Mouse (Mus musculus) yolk sac, embryonic 10.5 days (tissue): ENCODE measurements around the gene Pparg.

Experiments used
- DNase-seq: peaks from one replicate; pipeline ENCODE4 v3.0.0-alpha.2; 2017; ENCODE audit warnings: low spot score

The Pparg gene

GRCm38 (mm10) chr6:115361606-115362462 lies 1.1 kb downstream of the Pparg start:
- no peak for DNase-seq

DNA sequence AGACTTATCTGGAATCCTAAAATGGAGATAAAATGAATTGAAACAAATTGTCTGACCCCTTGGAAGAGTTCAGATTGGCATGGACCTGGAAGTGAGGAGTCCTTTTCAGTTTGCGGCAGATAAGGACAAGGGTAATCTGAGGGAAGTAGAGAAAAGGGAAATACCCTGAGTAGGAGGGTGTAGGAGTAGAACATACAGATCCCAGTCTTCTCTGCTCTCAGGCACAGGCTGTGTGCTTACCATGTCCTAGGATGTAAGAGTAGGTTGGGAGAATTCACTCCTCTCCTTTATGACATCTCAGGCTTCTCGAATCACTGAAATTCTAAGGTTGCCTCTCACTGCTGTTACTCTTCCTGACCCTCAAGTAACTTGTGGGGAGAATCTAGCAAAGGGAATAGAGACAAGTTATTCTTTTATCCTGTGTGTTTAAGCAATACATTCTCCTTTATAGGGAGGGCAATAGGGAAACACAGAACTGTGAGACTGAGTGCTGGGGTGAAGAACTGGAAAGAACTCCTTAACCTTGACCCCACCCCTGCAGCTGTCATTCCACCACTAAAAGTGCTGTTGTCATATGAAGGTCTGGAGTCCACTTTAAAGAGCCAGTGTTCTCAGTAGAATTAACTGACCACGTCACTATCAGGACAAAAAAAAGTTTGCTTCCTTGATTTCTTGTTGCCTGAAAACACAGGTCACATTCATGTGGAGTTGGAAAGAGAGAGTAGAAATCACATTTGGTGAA lies 6.3 kb downstream of the Pparg start:
- no peak for DNase-seq

- DNase-seq = no peak
These were observed 14.4 kb downstream of the Pparg start for GRCm38 (mm10) chr6:115374871-115375852.

DNA sequence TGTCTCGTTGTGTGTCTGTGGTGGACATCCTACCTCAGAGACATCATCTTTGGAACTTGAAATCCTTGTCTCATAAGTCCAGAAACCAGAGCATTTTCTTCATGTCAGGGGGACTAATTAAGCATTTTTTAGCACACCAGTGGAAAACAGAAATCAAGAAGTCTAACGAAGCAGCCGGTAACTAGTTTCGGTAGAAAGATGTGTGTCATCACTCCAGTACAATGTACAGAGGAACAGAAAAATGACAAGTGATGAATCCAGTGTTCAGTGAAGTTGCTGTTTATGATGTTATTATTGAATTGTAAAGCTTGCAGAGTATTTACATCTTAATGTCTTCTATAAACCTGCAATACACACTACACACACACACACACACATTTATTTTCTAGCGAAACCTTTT lies 19.8 kb downstream of the Pparg start:
- no peak for DNase-seq

GRCm38 (mm10) chr6:115382712-115383111 lies 22.0 kb downstream of the Pparg start:
- DNase-seq = no peak

GRCm38 (mm10) chr6:115389945-115390540 lies 29.3 kb downstream of the Pparg start:
- no peak for DNase-seq

GRCm38 (mm10) chr6:115396911-115397310 lies 36.2 kb downstream of the Pparg start:
- no peak for DNase-seq

DNA sequence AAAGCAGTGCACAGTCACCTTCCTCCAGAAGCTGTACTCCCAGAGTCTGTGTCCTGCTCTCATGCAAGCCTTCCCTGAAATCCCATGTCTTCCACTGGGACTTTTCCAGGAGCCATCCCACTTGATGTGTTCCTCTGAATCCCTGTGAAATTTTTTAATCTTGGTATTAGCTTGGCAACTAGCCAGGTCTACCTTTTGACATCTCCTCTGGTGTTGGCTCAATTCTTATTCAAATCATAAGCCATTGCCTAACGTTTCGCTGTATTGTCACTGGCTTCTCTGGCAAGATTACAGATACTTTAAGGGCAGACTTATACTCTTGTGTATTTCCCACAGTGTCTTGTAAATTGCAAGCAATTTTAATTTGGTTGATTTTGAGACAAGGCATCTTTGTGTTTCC lies 43.6 kb downstream of the Pparg start:
- DNase-seq = no peak

- no peak for DNase-seq
These were observed 50.7 kb downstream of the Pparg start for GRCm38 (mm10) chr6:115411477-115411876.

GRCm38 (mm10) chr6:115418171-115418570 lies 57.4 kb downstream of the Pparg start:
- DNase-seq = no peak

DNA sequence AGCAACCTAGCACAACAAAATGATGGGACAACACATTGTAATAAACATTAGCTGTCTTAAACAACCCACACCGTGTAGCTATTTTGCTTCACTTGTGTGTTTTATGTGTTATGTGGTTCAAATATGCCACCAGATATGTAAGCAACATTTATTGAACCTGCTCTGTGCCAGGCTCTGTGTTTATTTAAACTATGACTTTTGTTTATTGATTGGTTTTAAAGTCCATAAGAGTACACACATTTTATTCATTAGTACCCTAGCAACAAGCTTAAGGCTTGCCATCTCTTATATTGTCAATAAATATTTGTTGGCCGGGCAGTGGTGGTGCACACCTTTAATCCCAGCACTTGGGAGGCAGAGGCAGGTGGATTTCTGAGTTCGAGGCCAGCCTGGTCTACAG lies 58.2 kb downstream of the Pparg start:
- no peak for DNase-seq

DNA sequence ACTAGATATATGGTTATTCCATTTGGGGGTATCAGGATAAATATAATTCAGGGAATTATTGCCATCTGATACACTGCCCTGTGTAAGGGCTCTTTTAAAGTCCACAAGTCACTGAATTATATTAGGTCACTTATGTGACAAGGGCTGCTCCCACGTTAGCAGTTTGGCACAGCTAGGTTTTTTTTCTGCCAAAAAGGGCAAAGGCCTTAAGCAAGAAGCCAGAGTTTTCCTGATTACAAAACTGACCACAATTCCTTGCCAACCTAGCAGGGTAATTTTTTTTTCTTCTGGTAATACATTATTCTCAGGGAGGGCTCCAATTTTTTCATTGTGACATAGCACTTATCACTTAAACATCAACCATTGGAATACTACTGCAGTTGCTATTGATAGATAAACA lies 60.2 kb downstream of the Pparg start:
- DNase-seq = no peak

DNA sequence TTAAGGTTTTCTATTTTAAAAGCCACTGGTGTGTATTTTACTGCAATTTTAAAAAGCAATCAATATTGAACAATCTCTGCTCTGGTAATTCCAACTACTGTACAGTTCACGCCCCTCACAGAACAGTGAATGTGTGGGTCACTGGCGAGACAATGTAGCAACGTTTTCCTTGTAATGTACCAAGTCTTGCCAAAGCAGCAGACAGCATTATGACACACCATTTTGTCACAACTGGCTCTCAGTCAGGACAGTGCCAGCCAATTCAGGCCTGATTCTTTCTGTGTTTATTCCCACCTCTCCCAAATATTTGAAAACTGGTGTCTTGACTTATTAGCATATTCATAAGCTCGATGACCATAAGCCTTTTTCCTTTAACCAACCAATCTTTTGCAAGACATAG lies 60.9 kb downstream of the Pparg start:
- no peak for DNase-seq

DNA sequence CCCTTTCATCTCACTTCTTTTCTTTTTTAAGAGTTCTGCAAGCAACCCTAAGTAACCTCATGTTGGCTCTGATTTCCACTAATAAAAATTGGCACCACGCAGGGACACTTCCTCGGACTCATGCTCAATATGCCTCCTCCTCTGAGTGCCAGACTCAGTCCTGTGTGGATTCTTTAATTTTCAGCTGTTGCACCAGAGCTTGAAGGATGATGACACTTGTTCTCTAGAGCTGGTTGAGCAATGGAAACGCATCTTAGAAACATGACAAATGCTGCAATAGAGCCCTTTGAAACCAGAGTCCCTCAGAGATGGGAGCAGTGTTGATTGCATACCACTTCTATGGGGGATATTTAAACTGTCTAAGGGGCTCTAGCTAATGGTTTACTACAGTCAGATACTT lies 63.7 kb downstream of the Pparg start:
- no peak for DNase-seq

DNA sequence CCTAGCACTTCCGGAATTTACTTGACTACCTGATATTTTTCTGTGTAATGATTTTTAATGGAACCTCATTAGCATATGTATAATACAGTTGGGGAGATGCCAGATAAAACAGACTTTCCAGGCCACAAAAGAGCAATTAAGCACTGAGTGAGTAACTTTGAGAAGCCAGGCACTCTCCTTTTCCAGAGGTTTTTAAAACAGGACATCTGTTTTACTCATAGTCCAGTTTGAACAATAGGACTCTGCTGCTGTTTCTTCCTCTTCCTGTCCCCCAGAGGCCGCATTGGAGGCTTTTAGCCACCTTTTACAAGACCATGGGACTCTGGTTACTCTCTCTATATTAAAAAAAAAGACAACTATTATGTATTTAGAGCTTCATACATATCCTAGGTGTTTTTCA lies 72.0 kb downstream of the Pparg start:
- no peak for DNase-seq

DNA sequence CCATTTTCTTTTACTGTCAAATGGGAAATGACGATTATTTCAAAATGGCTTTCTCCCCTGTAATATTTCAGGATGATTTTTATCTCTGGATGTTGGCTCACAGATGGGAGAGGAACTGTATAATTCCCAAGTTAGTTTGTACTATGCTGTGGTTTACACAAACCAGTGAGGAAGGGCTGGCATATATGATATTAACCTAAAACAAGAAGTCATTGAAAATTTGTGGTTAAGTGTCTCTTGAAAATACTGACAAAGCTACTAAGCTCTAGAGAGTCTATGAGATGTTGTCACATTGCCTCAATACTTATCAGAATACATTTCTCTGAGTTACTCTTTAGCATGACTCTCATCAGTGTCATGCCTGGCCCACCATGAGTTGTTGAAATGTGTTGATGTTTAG lies 73.3 kb downstream of the Pparg start:
- DNase-seq = no peak

DNA sequence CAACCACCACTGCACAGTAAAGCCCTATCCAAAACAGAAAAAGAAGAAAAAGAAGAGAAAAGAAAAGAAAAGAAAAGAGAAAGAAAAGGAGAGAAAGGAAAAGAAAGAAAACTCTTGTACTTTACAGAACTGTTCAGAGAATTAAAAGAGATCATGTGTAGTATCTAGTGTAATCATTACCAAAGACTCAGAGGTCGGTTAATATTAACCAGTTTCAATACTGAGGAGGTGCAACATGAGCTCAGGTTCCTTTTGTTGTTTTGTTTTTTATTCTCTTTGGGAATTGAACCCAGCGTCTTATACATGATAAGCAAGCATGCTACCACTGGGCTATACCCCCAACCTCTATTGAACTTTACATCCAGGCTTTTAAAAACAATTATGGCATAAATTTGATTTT lies 74.1 kb downstream of the Pparg start:
- no peak for DNase-seq

DNA sequence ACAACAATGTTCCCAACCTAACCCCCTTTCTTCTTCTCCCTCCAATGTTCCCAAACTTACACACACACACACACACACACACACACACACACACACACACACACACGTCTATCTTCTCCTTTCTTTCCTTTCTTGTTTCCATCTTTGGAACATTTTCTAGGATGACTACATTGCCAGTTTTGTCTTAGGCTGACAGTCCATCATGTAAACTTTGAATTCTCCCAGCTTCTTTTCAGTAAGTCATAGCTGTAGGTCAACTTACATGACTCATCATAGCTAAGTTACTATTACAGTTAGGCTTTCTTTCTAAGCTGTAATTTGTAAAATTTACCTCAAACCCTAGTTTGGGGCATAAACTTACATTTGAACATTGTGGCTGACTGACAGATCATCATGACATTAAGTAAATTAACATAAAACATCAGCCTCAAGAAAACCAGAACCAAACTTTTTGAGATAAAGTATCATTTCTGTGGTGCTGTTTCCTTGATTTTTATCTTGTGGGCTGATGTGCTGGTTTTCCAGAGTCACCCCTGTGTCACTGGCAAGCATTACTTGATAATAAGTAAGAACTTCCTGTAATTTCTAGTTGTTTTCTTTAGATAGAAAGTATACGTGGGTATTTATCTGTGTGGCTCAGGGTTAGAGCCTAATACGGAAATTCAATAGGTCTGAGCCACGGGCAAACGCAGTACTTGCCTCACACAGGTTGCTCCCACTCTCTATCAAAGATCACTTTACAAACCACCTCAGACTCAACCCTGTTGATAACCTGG lies 79.7 kb downstream of the Pparg start:
- no peak for DNase-seq

DNA sequence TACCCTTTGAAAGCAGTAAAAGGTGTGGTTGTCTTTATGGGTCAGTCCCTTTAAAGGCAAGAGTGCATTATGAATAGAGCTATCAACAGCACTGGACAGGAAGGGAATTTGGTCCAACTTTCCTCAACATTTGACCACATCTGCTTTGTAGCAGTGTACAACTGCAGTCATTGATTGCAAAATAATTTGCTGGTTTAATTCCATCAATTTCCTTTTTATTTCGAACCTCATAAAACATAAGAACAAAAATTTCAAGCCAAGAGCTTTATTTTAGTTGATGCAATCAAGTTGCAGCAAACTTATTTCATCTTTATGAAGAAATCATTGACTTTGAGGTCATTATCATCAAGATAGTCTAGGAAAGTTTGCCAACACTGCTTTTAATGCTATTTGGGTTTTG lies 91.8 kb downstream of the Pparg start:
- no peak for DNase-seq

DNA sequence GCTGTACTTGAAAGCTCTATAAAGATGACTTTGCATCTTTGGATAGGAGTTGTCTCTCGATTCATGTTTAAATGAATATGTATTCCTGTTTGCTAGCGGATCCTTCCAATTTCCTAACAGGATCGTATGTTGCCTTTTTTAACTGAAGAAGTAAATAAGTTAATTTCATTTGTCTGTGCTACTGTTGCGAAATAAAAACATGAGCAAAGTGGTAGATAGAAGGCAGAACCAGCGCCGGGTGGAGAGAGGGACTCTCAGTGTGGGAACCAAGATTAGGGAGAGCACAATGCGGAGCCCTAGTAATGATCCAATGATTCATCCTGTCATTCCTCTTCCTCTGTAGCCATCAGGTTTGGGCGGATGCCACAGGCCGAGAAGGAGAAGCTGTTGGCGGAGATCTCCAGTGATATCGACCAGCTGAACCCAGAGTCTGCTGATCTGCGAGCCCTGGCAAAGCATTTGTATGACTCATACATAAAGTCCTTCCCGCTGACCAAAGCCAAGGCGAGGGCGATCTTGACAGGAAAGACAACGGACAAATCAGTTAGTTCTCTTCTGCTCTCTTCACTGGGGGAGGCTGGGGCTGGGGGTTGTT lies 102.1 kb downstream of the Pparg start:
- no peak for DNase-seq

DNA sequence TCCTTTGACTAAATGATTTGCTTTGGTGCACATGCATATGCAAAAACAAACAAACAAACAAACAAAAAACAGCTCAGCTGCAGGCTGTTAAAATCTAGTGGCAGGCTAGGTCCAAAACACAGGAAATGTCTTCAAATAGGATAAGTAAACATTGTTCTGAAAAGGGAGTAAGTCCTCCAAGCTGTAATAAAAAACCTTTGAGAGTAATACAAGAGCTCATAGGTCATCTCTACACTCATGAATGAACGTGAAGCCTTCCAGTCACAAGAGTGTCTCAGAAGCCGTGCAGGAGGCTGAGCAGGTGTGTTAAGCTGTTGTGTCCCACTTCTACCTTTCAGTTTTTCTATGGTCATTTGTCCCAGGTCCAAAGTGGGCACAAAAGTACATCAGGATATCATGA lies 102.6 kb downstream of the Pparg start:
- DNase-seq = no peak
